Mouse (Mus musculus) embryo, embryonic 9.5 days (tissue): ENCODE data around the gene Tmed1.
"Not testable (repeated sequence)": the region's sequence is repeated elsewhere in the genome, so short reads cannot be mapped to it uniquely, and the experiment has no call there.

ENCODE experiments used
- DNase-seq: peaks from one replicate; pipeline ENCODE4 v3.0.0-alpha.2; 2017; ENCODE audit errors: extremely low spot score

Gene Tmed1

DNA sequence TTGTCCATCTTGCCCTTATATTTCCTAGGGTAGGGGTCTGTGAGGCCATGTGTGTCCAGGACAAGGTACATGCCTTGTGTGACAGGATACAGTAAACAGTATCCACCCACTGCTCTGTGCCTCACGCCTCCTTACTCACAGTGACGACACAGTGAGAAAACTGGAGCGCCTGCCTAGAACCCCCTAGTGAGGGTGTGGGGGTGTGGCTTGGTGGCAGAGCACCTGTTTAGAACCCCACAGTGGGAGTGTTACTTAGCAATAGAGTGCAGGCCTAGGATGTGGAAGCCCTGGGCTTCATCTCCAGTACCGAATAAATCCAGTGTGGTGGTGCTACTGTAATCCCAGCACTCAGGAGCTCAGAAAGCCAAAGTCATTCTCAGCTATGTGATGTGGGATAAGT, 37.1 kb downstream of the Tmed1 start:
- DNase-seq: no peak

DNA sequence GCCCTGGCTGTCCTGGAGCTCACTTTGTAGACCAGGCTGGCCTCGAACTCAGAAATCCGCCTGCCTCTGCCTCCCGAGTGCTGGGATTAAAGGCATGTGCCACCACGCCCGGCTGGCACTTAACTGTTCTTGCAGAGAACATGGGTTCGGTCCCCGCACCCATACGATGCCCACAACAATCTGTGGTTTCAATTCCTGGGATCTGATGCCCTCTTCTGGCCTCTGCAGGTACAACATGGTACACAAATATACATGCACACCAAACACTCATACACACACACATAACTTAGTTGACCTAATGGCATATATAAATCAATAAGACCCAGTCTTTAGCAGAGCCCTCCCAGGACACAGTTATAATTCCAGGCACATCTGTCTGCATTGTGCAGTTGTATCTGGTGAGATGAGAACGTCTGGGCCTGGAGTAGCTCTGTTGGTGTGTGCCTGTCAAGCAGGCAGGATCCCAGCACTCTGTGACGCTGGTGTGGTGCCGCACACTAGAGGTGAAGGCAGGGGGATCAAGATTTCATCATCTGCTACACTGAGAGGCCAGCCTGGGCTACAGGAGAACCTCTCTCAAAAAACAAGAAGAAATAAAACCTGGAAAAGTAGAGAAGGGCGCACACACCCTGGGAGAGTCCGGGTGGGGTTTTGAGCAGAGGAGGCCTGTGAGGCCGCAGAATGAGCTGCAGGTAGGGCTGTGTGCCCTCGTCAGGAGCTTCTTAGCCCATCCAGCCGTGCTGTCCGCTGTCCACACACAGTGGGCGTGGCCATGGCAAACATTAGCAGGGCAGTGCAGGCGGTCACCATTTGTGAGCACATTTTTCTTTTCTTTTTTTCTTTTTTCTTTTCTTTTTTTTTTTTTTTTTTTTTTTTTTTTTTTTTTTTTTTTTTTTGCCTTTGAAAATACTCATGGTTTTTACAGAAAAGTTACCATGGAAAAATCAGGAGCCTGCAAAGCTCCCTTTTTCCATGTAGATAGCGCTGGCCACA, 40.7 kb downstream of the Tmed1 start:
- peak; percentile 38 for DNase-seq

DNA sequence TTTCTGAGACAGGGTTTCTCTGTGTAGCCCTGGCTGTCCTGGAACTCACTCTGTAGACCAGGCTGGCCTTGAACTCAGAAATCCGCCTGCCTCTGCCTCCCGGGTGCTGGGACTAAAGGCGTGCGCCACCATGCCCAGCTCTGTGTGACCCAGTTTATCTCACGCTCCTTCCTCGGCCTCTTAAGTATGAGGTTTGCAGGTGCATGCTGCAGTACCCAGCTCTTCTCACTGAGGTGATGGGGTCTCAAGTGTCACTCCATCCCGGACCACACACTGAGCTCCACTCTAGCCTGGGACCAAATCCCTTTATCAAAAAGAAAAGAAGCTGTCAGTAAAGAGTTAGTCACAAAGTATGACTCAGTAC, 45.5 kb downstream of the Tmed1 start:
- DNase-seq: not testable (repeated sequence)

DNA sequence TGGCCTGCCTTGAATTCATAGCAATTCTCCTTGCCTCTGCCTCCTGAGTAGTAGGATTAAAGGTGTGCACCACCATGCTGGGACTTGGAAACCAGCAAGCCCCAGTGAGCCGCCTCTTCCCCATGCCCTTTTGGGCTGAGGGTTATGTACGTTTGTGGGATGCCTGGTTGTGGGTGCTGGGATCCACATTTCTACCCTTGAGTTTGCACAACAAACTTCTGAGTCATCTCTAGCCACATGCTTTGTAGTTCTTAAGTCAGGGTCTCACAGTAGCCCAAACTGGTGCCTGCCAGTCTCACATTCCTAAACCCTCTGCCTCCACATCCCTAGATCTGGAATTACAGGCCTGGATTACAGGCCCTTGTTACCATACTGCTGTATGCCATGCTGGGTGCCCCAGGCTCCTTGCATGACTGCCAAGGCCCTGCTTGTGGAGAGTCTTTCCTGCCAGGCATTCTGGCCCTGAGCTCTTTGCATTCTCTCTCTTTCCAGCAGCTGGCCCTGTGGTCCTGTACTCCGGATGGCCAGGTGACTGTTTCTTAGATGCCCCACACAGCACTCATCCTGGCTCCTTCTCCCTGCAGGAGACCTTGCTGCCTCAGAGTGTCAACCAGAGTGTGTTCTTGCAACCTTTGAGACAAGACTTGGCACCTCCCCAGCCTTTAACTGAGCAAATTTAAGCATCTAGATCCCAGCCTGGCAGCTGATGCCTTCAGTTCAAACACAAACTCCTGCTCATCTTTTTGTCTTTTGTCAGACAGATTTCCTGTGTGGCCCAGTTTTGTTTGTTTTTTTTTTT, 46.1 kb downstream of the Tmed1 start:
- DNase-seq: no peak

DNA sequence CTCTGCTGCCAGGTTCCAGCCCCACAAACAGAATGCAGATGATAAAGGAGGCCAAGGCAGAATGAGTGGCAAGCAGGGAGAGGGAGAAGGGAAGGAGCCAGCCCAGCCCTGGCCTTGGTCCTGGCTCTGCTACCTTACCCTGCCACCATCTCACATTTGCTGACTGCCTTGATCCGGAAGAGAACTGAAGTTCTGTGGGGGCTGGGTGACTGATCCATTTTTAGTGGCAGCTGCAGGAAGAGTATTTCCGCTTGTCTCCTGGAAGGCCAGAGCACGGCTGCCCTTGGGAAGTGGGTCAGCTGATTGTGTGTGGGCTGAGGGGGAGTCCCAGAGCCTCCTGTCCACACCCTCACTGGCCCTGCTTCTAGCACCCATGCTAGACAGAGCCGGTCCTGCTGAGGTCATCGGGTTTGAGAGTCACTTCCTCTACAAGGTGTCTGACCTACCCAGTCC, 46.9 kb downstream of the Tmed1 start:
- no peak for DNase-seq

DNA sequence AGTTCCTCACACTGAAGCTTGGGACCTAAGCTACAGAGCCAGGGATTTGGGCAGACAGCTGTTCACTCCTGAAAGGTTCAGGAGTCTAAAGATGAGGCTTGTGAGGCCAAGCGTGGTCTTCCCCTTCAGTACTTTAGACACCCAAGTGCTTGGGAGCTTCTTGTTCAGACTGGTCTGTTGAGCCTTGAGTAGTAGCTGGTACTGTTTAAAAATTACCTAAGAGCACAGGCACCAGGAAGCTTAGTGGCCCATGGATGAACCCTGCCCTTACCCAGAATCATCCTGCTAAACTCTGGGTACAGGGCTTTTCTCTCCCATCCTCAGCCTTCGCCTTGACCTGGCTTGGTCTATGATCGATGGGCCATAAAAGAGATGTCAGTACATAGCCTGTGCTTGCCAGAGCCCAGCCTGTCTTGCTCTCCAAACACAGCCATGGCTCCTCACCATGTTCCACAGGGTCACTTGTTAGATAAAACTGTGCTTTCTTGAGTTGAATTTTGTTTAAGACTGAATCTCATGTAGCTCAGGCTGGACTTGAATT, 49.6 kb downstream of the Tmed1 start:
- no peak for DNase-seq

DNA sequence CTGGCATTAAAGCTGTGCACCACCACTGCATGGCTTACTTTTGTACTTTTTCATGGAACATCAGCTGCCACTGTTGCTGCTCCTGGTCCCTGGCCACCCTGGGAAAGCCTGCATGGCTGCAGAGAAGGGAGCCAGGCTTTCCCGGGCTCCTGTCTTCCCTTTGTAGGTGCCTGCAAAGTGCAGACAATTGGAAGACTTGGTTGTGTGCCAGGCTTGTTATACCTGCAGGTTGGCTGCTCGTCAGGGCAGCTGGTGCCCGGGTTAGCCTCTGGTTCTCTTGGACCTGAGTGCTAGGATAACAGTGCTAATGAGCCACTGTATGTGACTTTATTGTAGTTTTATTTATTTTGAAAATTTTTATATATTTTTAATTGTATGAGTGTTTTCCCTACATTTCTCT, 51.2 kb downstream of the Tmed1 start:
- DNase-seq: no peak
